Mouse (Mus musculus) liver, embryonic 14.5 days (tissue): ENCODE data around the gene Mamdc2. TPM values are rescaled to one million over a fixed set of nuclear protein-coding genes. Genes with fewer than 3 reads are reported as not detected.

ENCODE experiments used
- ATAC-seq: fragments of 200-750 bp; cut with Nextera tagmentation; 2 replicates; pipeline ENCODE4 v1.8.0; 2017; ENCODE audit warnings: moderate number of reproducible peaks, mild to moderate bottlenecking, moderate library complexity; ENCODE audit not compliant: insufficient read depth
- DNase-seq, 3 experiments: peaks; one replicate each; pipeline ENCODE4 v3.0.0-alpha.2; 2012 to 2013; ENCODE audit warnings: low read depth in 3 of 3, low spot score in 3 of 3
- H3K27ac ChIP-seq: fragments of 300-500 bp; sonication (generic); 2 replicates; pipeline ENCODE4 v1.5.1; 2014; ENCODE audit warnings: moderate library complexity, mild to moderate bottlenecking, control low read depth, inconsistent platforms
- H3K27me3 ChIP-seq: fragments of 300-500 bp; sonication (generic); 2 replicates; pipeline ENCODE4 v1.6.1; 2014; ENCODE audit warnings: mild to moderate bottlenecking, low read length, moderate library complexity; ENCODE audit not compliant: control insufficient read depth, insufficient read depth
- H3K36me3 ChIP-seq: fragments of 300-500 bp; sonication (generic); replicated peaks from 2 replicates; pipeline ENCODE4 v1.6.1; 2014; ENCODE audit warnings: low read depth; ENCODE audit not compliant: control insufficient read depth, insufficient read depth
- H3K4me1 ChIP-seq, 2 experiments: fragments of 200-500 bp in 1 of 2; fragments of 300-500 bp in 1 of 2; sonication (generic) in 1 of 2; replicated peaks; 2 replicates each; pipeline ENCODE4 v1.6.1; 2012 to 2014; ENCODE audit warnings: antibody characterized with exemption in 1 of 2, inconsistent platforms in 1 of 2, low read length in 1 of 2; ENCODE audit not compliant: control insufficient read depth in 2 of 2, insufficient read depth in 2 of 2
- H3K4me2 ChIP-seq: fragments of 300-500 bp; sonication (generic); 2 replicates; pipeline ENCODE4 v1.6.1; 2014; ENCODE audit warnings: low read depth, mild to moderate bottlenecking, control low read depth, moderate library complexity
- H3K4me3 ChIP-seq, 2 experiments: fragments of 200-500 bp in 1 of 2; fragments of 300-500 bp in 1 of 2; sonication (generic) in 1 of 2; 2 replicates each; pipeline ENCODE4 v1.5.1; 2012 to 2014; ENCODE audit warnings: low read depth in 2 of 2, low read length in 2 of 2, mild to moderate bottlenecking in 2 of 2, control low read depth in 1 of 2, inconsistent platforms in 1 of 2, moderate library complexity in 1 of 2; ENCODE audit not compliant: insufficient read depth in 1 of 2
- H3K9ac ChIP-seq: fragments of 300-500 bp; sonication (generic); replicated peaks from 2 replicates; pipeline ENCODE4 v1.6.1; 2014; ENCODE audit warnings: mild to moderate bottlenecking, control low read depth, moderate library complexity
- H3K9me3 ChIP-seq: fragments of 300-500 bp; sonication (generic); 2 replicates; pipeline ENCODE4 v1.6.1; 2016; ENCODE audit warnings: low read length, mixed read lengths; ENCODE audit not compliant: control insufficient read depth
- CTCF ChIP-seq: IDR thresholded peaks from 2 replicates; pipeline ENCODE4 v1.5.1; 2016; ENCODE audit warnings: antibody characterized with exemption, low read depth, control low read depth
- EP300 ChIP-seq: IDR thresholded peaks from 2 replicates; pipeline ENCODE4 v1.6.1; 2016; ENCODE audit warnings: antibody characterized with exemption, low read depth
- WGBS: fragments of 180-500 bp; shearing (Covaris S2); extraction: QIAGEN DNeasy Blood & Tissue Kit; methylation state at CpG from one replicate; pipeline ENCODE4 v1.1.7; 2014; ENCODE audit not compliant: insufficient replicate concordance; 5-methylcytosine and 5-hydroxymethylcytosine counted together
- polyA plus RNA-seq, 2 experiments: library from polyadenylated mRNA; depleted of rRNA in 1 of 2; stranded (reverse) in 1 of 2; unstranded in 1 of 2; fragments of >200 nt; fragmentation: Nextera tagmentation in 1 of 2; extraction: Ambion mirVana in 1 of 2; gene quantifications; 2 replicates each; pipeline versions ENCODE4 v1.2.1 to v1.2.3; 2012 to 2014

The Mamdc2 gene
- polyA plus RNA-seq, 2 experiments = 0.17 to 0.24 TPM

- TF ChIP-seq EP300 (no peak), CTCF (no peak)
- ATAC-seq = no peak
- no peak for DNase-seq
Measured at GRCm38 (mm10) chr19:23479597-23479967, 31.3 kb upstream of the Mamdc2 start.

GRCm38 (mm10) chr19:23478895-23479596 lies 30.8 kb upstream of the Mamdc2 start:
- no peak overlapping the region for H3K9ac ChIP-seq
- H3K27ac ChIP-seq = no peak overlapping the region
- no peak for DNase-seq
- WGBS = 15% methylated on average over 10 of the region's 10 CpGs
- no peak overlapping the region for H3K4me2 ChIP-seq
- ATAC-seq = no peak
- no peaks in the 10 kb centered on the region for H3K27me3 ChIP-seq
- no peaks in the 10 kb centered on the region for H3K9me3 ChIP-seq
- TF ChIP-seq EP300 (no peak), CTCF (peak; percentile 54)
- no peak overlapping the region for H3K4me3 ChIP-seq
- no peaks in the 10 kb centered on the region for H3K36me3 ChIP-seq
- no peaks in the 10 kb centered on the region for H3K4me1 ChIP-seq

More at GRCm38 (mm10) chr19:23479597-23479967, 31.3 kb upstream of the Mamdc2 start:
- H3K27ac ChIP-seq = no peak overlapping the region
- no peaks in the 10 kb centered on the region for H3K9me3 ChIP-seq
- H3K4me2 ChIP-seq = no peak overlapping the region
- no peak overlapping the region for H3K9ac ChIP-seq
- no peaks in the 10 kb centered on the region for H3K36me3 ChIP-seq
- no peak overlapping the region for H3K4me3 ChIP-seq
- no peaks in the 10 kb centered on the region for H3K27me3 ChIP-seq
- no peaks in the 10 kb centered on the region for H3K4me1 ChIP-seq

- WGBS = 39% methylated on average over 6 of the region's 6 CpGs
Measured at GRCm38 (mm10) chr19:23477826-23478225, 29.6 kb upstream of the Mamdc2 start.

GRCm38 (mm10) chr19:23467866-23468265 lies 19.6 kb upstream of the Mamdc2 start:
- Histone ChIP-seq H3K4me2 (no peak overlapping the region), H3K36me3 (no peaks in the 10 kb centered on the region), H3K9me3 (no peaks in the 10 kb centered on the region), H3K9ac (no peak overlapping the region), H3K4me3 (no peak overlapping the region), H3K27ac (no peak overlapping the region), H3K27me3 (no peaks in the 10 kb centered on the region), H3K4me1 (no peaks in the 10 kb centered on the region)
- TF ChIP-seq CTCF (no peak), EP300 (no peak)
- 48% methylated on average over 1 of the region's 1 CpGs for WGBS
- DNase-seq (no peak), ATAC-seq (no peak)

More at GRCm38 (mm10) chr19:23477826-23478225, 29.6 kb upstream of the Mamdc2 start:
- no peaks in the 10 kb centered on the region for H3K4me1 ChIP-seq
- H3K27ac ChIP-seq = no peak overlapping the region
- H3K9me3 ChIP-seq = no peaks in the 10 kb centered on the region
- no peaks in the 10 kb centered on the region for H3K36me3 ChIP-seq
- ATAC-seq = no peak
- no peaks in the 10 kb centered on the region for H3K27me3 ChIP-seq
- H3K9ac ChIP-seq = no peak overlapping the region
- no peak overlapping the region for H3K4me3 ChIP-seq
- no peak for DNase-seq
- TF ChIP-seq CTCF (no peak), EP300 (no peak)
- H3K4me2 ChIP-seq = no peak overlapping the region

- no peaks in the 10 kb centered on the region for H3K27me3 ChIP-seq
- H3K4me1 ChIP-seq = no peaks in the 10 kb centered on the region
- no peak overlapping the region for H3K9ac ChIP-seq
- H3K27ac ChIP-seq = no peak overlapping the region
- no peak overlapping the region for H3K4me2 ChIP-seq
- ATAC-seq (no peak), DNase-seq (no peak)
- no peaks in the 10 kb centered on the region for H3K36me3 ChIP-seq
- H3K4me3 ChIP-seq = no peak overlapping the region
- TF ChIP-seq EP300 = no peak
- no peak for TF ChIP-seq CTCF
- 37% methylated on average over 2 of the region's 2 CpGs for WGBS
- H3K9me3 ChIP-seq = no peaks in the 10 kb centered on the region
Measured at GRCm38 (mm10) chr19:23467011-23467410, 18.8 kb upstream of the Mamdc2 start.
